Mouse (Mus musculus) activated CD4-positive, CD25-positive, alpha-beta regulatory T cell, adult 4 months (primary cell): ENCODE measurements around the gene Wars2. TPM values are rescaled to one million over a fixed set of nuclear protein-coding genes. Genes with fewer than 3 reads are reported as not detected.

Experiments
- ATAC-seq: one replicate; pipeline ENCODE4 v1.8.0; 2017
- polyA plus RNA-seq, 2 experiments: library from polyadenylated mRNA; unstranded; fragments of 100-300 nt; shearing (Covaris generic); gene quantifications; one replicate each; pipeline ENCODE4 v1.2.1; 2017

Wars2 gene
- polyA plus RNA-seq, 2 experiments from 2014 or later, result 7.0 to 11.8 TPM

DNA sequence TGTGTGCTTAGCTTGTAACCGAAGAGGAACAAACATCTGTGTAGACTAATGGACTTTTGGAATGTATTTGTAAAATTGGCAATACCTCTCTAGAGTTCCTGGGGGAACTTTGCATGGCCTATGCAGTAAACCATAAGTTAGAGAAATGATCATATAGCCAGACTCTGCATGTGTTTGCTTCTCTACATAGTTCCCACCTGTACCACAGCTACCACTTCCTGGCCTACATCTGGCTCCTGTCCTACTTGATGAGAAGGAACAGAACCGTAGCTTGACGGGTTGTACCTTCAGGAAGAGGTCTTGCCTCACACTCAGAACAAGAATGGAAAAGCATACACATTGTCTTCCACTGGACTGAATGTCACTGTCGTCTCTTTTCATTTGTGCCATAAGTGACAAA lies 52.7 kb downstream of the Wars2 start:
- no peak for ATAC-seq

- ATAC-seq, result no peak
These were observed 62.5 kb downstream of the Wars2 start for GRCm38 (mm10) chr3:99203331-99203730.

DNA sequence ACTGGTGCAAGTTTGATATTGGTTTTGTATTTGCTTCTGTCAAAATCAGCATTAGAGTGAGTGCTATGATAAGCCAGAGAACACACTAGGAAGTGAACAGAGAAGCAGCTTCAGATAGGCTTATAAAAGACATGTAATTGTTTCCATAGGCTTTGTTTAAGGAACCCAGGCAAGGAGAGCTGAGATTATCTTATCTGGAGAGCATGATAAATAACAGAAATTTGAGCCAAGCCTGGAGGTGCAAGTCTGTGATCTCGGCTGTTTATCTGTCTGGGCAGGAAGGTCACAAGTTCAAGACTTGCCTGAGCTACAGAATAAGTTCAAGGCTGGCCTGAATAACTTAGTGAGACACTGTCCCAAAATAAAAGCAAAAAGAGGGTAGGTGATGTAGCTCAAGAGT lies 67.5 kb downstream of the Wars2 start:
- no peak for ATAC-seq

- no peak for ATAC-seq
These were observed 70.3 kb downstream of the Wars2 start for GRCm38 (mm10) chr3:99211105-99211698.

- ATAC-seq, result no peak
These were observed 86.9 kb downstream of the Wars2 start for GRCm38 (mm10) chr3:99227807-99228206.

DNA sequence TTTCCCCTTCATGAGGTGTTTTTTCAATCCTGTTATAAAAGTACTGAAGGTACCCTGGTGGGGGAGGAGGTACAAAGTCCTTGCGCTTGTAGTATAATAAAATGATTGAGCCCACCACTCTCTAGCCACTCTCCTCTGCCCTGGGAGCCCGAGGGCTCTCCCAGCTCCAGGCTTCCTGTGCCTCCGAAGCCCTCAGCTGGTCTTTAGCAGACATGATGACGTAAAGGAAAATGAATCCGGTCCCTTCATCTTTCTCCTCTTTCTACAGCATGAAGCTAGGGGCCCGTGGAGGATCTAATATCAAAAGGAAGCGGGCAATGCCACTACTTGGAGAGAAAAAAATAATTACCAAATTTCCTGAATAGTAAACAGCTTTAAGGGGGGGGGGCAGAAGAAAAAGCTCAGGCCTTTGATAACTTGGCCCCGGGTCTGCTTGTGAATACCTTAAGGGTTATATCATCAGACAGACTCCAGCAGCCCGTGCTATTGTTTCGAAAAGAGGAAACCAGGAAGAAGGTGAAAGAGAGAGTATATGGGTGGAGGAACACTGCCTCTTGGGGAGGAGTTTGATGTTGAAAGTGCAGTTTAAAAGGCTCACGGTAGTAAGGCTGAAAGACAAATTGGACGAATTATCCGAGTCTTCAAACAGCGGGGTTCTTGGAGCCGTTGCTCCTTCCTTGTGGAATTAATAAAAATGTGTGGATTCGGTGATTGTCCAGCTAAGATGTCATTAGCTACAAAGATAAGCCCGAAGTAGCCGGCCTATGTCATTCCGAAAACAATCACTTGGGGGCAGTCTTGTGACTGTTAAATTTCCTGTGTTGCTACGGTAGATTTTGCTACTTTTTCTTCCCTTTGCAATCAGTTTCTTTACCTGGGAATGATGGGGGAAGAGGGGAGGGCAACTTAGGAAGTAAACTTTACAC lies 92.8 kb downstream of the Wars2 start:
- peak; percentile 61 for ATAC-seq

- peak; percentile 8 for ATAC-seq
These were observed 93.5 kb downstream of the Wars2 start for GRCm38 (mm10) chr3:99234319-99234869.

GRCm38 (mm10) chr3:99235116-99235803 lies 94.4 kb downstream of the Wars2 start:
- no peak for ATAC-seq

GRCm38 (mm10) chr3:99235804-99236755 lies 95.2 kb downstream of the Wars2 start:
- ATAC-seq, result no peak

DNA sequence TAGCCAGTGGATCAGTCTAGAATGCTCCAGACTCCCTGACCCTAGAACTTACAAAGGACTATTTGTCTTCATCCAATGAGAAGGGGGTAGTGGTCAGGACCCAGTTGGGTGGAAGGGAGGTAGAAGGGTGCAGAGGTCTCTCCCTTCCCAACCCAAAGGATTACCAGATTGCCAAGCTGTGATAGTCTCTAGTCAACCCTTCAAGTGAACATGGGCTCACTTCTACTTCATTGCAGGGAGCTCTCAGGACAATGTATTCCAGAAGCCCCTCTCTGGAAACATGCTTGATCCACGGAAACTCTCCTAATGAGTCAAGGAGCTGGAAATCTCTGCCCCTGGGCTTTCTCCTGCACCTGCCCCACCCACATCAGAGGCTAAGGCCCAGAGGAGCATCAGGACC lies 97.8 kb downstream of the Wars2 start:
- no peak for ATAC-seq

DNA sequence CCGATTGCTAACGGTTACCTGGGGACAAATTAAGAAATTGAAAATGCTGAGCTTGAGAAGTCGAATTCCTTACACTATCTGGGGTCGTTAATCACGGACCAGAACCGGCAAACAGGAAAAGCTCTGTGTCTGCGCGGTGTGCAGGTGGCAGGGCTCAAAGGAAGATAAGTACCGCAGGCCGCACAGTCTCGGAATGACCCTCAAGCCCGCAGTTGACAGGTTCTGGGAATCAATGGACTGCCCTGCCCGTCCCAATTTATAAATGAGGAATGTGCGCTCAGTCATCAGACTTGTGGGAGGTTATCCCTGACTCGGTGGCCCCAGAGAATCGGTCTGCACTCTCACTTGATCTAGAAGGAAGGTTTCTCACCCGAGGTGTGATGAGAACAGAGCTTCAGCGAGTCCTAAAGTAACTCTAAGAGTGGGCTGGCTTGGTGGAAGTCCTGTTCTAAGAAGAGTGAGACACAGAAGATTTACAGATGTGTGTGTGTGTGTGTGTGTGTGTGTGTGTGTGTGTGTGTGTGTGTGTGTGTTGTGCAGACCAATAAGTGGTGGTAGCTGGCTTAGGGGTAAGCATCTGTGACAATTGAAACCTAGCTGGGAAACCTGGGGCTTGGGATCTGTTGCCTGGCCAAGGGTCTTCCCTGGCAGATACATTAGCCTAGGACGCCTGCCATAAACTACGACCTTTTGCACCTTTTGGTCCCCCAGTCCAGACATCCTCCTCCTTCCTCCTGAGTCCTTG lies 98.6 kb downstream of the Wars2 start:
- no peak for ATAC-seq

DNA sequence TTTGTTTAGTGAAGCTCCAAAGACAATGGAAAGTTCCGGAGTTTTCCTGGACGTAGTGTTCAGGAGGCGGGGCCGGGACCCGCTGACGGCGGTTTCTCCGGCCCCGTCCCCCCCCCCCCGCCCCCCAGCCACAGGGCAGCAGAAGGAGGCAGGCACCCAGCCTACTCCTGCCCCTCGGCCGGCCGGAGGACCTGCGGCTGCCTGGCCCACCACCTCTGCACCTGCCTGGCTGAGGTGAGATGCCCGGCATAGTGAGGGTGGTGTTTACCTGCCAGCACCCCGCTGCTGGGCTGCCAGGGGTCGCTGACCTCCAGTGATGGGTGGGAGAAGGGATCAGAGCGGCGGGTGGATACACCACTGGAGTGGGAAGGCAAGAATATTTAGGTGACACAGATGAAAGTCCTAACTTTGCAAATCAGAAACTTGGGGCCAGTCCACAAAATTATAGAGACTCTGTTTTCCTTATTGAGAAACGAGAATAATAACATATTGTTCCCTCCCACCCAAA lies 99.4 kb downstream of the Wars2 start, which contains the start of gene Tbx15:
TSS of gene Tbx15 (plus strand) at position 169 of the 508 bp plus-strand sequence.
- ATAC-seq, result no peak

GRCm38 (mm10) chr3:99240811-99241738 lies 100.2 kb downstream of the Wars2 start:
- ATAC-seq, result no peak

DNA sequence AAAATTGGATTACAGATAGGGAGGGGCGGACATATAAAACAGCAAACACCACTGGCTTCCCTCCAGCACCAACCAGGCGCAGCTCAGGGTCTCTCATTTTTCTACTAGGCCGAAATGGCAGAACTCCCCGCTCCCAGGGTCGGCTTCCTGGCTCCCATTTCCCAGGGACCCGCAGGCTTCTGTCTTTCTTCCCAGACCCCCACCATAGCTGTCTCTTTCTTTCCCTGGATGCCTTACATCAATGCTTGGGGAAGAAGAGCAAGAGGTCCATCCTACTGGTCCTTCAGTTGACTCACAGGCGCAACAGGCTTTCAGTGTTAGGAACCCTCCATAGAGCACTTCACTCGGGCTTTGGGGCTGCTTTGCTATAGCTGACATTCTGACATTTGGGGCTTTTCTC lies 101.6 kb downstream of the Wars2 start:
- ATAC-seq, result no peak

GRCm38 (mm10) chr3:99245341-99245740 lies 104.5 kb downstream of the Wars2 start:
- ATAC-seq, result no peak

GRCm38 (mm10) chr3:99246629-99247028 lies 105.8 kb downstream of the Wars2 start:
- no peak for ATAC-seq

DNA sequence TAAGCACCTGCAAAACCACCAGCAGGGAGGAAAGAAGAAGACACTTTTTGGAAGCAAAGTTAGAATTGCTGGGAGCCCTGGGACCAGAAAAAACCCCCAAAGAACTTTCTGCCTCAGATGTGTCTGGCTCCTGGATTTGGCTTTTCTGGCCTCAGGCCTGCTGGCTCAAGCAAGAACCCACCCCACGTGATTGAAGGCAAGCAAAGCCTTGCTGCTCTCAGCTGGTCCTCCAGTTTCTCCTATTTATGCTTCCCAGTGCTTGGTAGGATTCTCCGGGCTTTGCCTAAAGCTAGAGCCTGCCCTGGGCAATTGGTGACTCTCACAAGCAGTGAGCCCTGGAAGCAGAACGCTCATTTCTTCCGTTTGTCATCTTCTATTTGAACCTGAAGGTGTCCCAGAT lies 106.7 kb downstream of the Wars2 start:
- ATAC-seq, result no peak

DNA sequence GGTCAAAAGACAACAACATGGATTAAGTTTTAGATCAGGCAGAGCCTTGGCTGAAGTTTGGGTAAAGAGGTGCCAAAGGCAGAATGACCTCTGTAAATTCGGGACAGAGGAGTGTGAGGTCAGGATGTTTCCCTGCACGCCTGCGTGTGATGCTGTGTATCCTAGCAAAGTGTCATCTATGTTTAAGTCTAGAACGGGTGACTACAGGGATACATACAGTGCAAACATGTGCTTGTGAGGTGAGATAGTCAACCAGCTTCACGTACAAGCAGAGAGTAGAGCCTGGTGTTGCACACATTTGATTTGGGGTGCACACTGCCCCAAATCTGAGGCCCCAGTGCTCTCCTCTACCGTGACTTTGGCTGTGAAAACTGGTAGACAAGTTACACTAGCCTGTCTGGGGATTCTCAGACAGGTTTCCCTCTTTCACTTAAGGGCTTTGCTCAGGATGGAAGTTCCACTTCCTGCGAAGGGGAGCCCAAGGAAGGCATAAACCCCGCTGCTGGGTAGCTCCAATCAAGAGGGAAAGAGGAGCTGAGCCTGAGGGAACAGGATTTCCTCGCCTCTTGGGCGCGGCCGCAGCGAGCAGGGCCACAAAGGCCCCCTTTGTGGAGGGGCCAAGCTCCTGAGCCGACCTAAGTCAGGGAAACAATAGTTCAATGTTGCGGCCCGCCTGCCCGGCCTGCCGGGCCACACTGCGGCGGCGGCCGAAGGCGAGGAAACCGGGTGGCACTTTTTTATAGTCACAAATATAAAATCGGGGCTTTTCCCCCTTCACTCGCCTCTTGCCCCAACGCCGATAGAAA lies 107.3 kb downstream of the Wars2 start:
- ATAC-seq, result no peak
